Mouse (Mus musculus): ENCODE results near the gene Zfp979.
A peak's percentile ranks its signal among the peaks of the same experiment; 100 is the strongest.
"Not testable (repeated sequence)": the region's sequence is repeated elsewhere in the genome, so short reads cannot be mapped to it uniquely, and the experiment has no call there.

The Zfp979 gene

GRCm38 (mm10) chr4:147597685-147598084, 44.6 kb downstream of the Zfp979 start:
- TF ChIP-seq CTCF (conservative IDR thresholded peaks at IDR 0.05; ENCODE audit: low read length) (no peak), NANOG (IDR thresholded peaks at IDR 0.05; ENCODE audit: borderline replicate concordance, low read length) (peak; percentile 91)
- Histone ChIP-seq H3K4me1 (replicated peaks; ENCODE audit: low read depth, low read length) (peaks cover 7% of the 10 kb centered on the region; the same call in 1 of the 2 replicates), H3K27me3 (ENCODE audit: insufficient read depth, low read length) (peaks cover 10% of the 10 kb centered on the region), H3K36me3 (ENCODE audit: insufficient read depth, low read length) (no peaks in the 10 kb centered on the region), H3K9me3 (ENCODE audit: low read length) (peaks cover 12% of the 10 kb centered on the region), H3K4me3 (replicated peaks; ENCODE audit: low read length) (no peak overlapping the region)

- H3K4me3 ChIP-seq (replicated peaks; ENCODE audit: low read length); H3K4me1 ChIP-seq (replicated peaks; ENCODE audit: low read depth, low read length); H3K27me3 ChIP-seq (ENCODE audit: insufficient read depth, low read length); H3K36me3 ChIP-seq (ENCODE audit: insufficient read depth, low read length): not testable (repeated sequence)
- H3K9me3 ChIP-seq (ENCODE audit: low read length) = peaks cover 12% of the 10 kb centered on the region
- 0 out of 2 replicates have a peak, but pooled peaks have one; percentile 15 for TF ChIP-seq NANOG (IDR thresholded peaks at IDR 0.05; ENCODE audit: borderline replicate concordance, low read length)
Observed at GRCm38 (mm10) chr4:147594630-147595029, 47.7 kb downstream of the Zfp979 start.

- TF ChIP-seq POU5F1 (IDR thresholded peaks at IDR 0.05; ENCODE audit: borderline replicate concordance, low read length) (no peak), NANOG (IDR thresholded peaks at IDR 0.05; ENCODE audit: borderline replicate concordance, low read length) (no peak), CTCF (conservative IDR thresholded peaks at IDR 0.05; ENCODE audit: low read length) (no peak)
- Histone ChIP-seq H3K4me1 (replicated peaks; ENCODE audit: low read depth, low read length) (no peaks in the 10 kb centered on the region), H3K27me3 (ENCODE audit: insufficient read depth, low read length) (no peaks in the 10 kb centered on the region), H3K9me3 (ENCODE audit: low read length) (peaks cover 32% of the 10 kb centered on the region), H3K4me3 (replicated peaks; ENCODE audit: low read length) (no peak overlapping the region), H3K36me3 (ENCODE audit: insufficient read depth, low read length) (peaks cover 26% of the 10 kb centered on the region)
Observed at GRCm38 (mm10) chr4:147586511-147587473, 55.5 kb downstream of the Zfp979 start.

- not testable (repeated sequence) for H3K4me1 ChIP-seq (replicated peaks; ENCODE audit: low read depth, low read length); H3K27me3 ChIP-seq (ENCODE audit: insufficient read depth, low read length); H3K4me3 ChIP-seq (replicated peaks; ENCODE audit: low read length)
- Histone ChIP-seq H3K9me3 (ENCODE audit: low read length) (peaks cover 14% of the 10 kb centered on the region; the same call in 1 of the 2 replicates), H3K36me3 (ENCODE audit: insufficient read depth, low read length) (peaks cover 29% of the 10 kb centered on the region)
Observed at GRCm38 (mm10) chr4:147579371-147579770, 62.9 kb downstream of the Zfp979 start.

GRCm38 (mm10) chr4:147571156-147571555, 71.2 kb downstream of the Zfp979 start:
- H3K27me3 ChIP-seq (ENCODE audit: insufficient read depth, low read length); H3K9me3 ChIP-seq (ENCODE audit: low read length); H3K4me1 ChIP-seq (replicated peaks; ENCODE audit: low read depth, low read length); H3K4me3 ChIP-seq (replicated peaks; ENCODE audit: low read length): not testable (repeated sequence)
- peaks cover 17% of the 10 kb centered on the region for H3K36me3 ChIP-seq (ENCODE audit: insufficient read depth, low read length)

- Histone ChIP-seq H3K9me3 (ENCODE audit: low read length) (peaks cover 13% of the 10 kb centered on the region), H3K36me3 (ENCODE audit: insufficient read depth, low read length) (peaks cover 31% of the 10 kb centered on the region), H3K4me1 (replicated peaks; ENCODE audit: low read depth, low read length) (peaks cover 9% of the 10 kb centered on the region), H3K27me3 (ENCODE audit: insufficient read depth, low read length) (no peaks in the 10 kb centered on the region), H3K4me3 (replicated peaks; ENCODE audit: low read length) (no peak overlapping the region)
- TF ChIP-seq CTCF (conservative IDR thresholded peaks at IDR 0.05; ENCODE audit: low read length) (no peak), POU5F1 (IDR thresholded peaks at IDR 0.05; ENCODE audit: borderline replicate concordance, low read length) (no peak), NANOG (IDR thresholded peaks at IDR 0.05; ENCODE audit: borderline replicate concordance, low read length) (no peak)
Observed at GRCm38 (mm10) chr4:147565426-147566220, 76.7 kb downstream of the Zfp979 start.

Data from E14TG2a.4 (cell line).